Mouse (Mus musculus): Measurements from ENCODE around the gene Cdc42ep3. TPM values are rescaled to one million over a fixed set of nuclear protein-coding genes. Genes with fewer than 3 reads are reported as not detected.

Cdc42ep3 gene
- total RNA-seq, 2 experiments from 2014 or later: 5.5 to 6.8 TPM

- DNase-seq (ENCODE audit: extremely low spot score in 1 of 2, low spot score in 1 of 2): no peak
These were observed 9.7 kb downstream of the Cdc42ep3 start for GRCm38 (mm10) chr17:79345001-79345709.

- DNase-seq (ENCODE audit: extremely low spot score in 1 of 2, low spot score in 1 of 2): no peak
These were observed 11.5 kb downstream of the Cdc42ep3 start for GRCm38 (mm10) chr17:79343334-79343946.

GRCm38 (mm10) chr17:79342639-79343333 lies 12.1 kb downstream of the Cdc42ep3 start:
- DNase-seq (ENCODE audit: extremely low spot score in 1 of 2, low spot score in 1 of 2): no peak

GRCm38 (mm10) chr17:79341946-79342470 lies 12.9 kb downstream of the Cdc42ep3 start:
- DNase-seq (ENCODE audit: extremely low spot score in 1 of 2, low spot score in 1 of 2): no peak

- DNase-seq (ENCODE audit: extremely low spot score in 1 of 2, low spot score in 1 of 2): no peak
These were observed 17.4 kb downstream of the Cdc42ep3 start for GRCm38 (mm10) chr17:79337494-79337893.

- DNase-seq (ENCODE audit: extremely low spot score in 1 of 2, low spot score in 1 of 2): no peak
These were observed 20.2 kb downstream of the Cdc42ep3 start for GRCm38 (mm10) chr17:79334701-79335100.

GRCm38 (mm10) chr17:79333650-79334049 lies 21.2 kb downstream of the Cdc42ep3 start:
- no peak for DNase-seq (ENCODE audit: extremely low spot score in 1 of 2, low spot score in 1 of 2)

- DNase-seq (ENCODE audit: extremely low spot score in 1 of 2, low spot score in 1 of 2): no peak
These were observed 22.0 kb downstream of the Cdc42ep3 start for GRCm38 (mm10) chr17:79332864-79333263.

- DNase-seq (ENCODE audit: extremely low spot score in 1 of 2, low spot score in 1 of 2): no peak
These were observed 24.5 kb downstream of the Cdc42ep3 start for GRCm38 (mm10) chr17:79330397-79330796.

- DNase-seq (ENCODE audit: extremely low spot score in 1 of 2, low spot score in 1 of 2): peak in 1 of 2 experiments; percentile 31
These were observed 28.0 kb downstream of the Cdc42ep3 start for GRCm38 (mm10) chr17:79326868-79327376.

- DNase-seq (ENCODE audit: extremely low spot score in 1 of 2, low spot score in 1 of 2): no peak
These were observed 37.7 kb downstream of the Cdc42ep3 start for GRCm38 (mm10) chr17:79317085-79317751.

GRCm38 (mm10) chr17:79315415-79316094 lies 39.3 kb downstream of the Cdc42ep3 start:
- DNase-seq (ENCODE audit: extremely low spot score in 1 of 2, low spot score in 1 of 2): no peak

- DNase-seq (ENCODE audit: extremely low spot score in 1 of 2, low spot score in 1 of 2): no peak
These were observed 44.4 kb downstream of the Cdc42ep3 start for GRCm38 (mm10) chr17:79310465-79310864.

- DNase-seq (ENCODE audit: extremely low spot score in 1 of 2, low spot score in 1 of 2): no peak
These were observed 45.4 kb downstream of the Cdc42ep3 start for GRCm38 (mm10) chr17:79309506-79309905.

- no peak for DNase-seq (ENCODE audit: extremely low spot score in 1 of 2, low spot score in 1 of 2)
These were observed 49.2 kb downstream of the Cdc42ep3 start for GRCm38 (mm10) chr17:79305644-79306043.

GRCm38 (mm10) chr17:79303744-79304497 lies 51.0 kb downstream of the Cdc42ep3 start:
- no peak for DNase-seq (ENCODE audit: extremely low spot score in 1 of 2, low spot score in 1 of 2)

GRCm38 (mm10) chr17:79303238-79303637 lies 51.7 kb downstream of the Cdc42ep3 start:
- no peak for DNase-seq (ENCODE audit: extremely low spot score in 1 of 2, low spot score in 1 of 2)

GRCm38 (mm10) chr17:79299925-79300324 lies 55.0 kb downstream of the Cdc42ep3 start:
- no peak for DNase-seq (ENCODE audit: extremely low spot score in 1 of 2, low spot score in 1 of 2)

- no peak for DNase-seq (ENCODE audit: extremely low spot score in 1 of 2, low spot score in 1 of 2)
These were observed 55.9 kb downstream of the Cdc42ep3 start for GRCm38 (mm10) chr17:79298968-79299367.
